Mouse (Mus musculus) CH12.LX (cell line): ENCODE results near the gene Gprin2.

Experiments
- BHLHE40 ChIP-seq: IDR thresholded peaks from 2 replicates; pipeline ENCODE4 v1.6.1; 2011; ENCODE audit warnings: mild to moderate bottlenecking, low read depth, low read length, improper control_type of control experiment
- CHD1 ChIP-seq: IDR thresholded peaks from 2 replicates; pipeline ENCODE4 v1.6.1; 2012; ENCODE audit warnings: low read depth, low read length, improper control_type of control experiment, inconsistent platforms
- CHD2 ChIP-seq: IDR thresholded peaks from 2 replicates; pipeline ENCODE4 v1.6.1; 2011; ENCODE audit warnings: low read length, improper control_type of control experiment
- CTCF ChIP-seq, 2 experiments: IDR thresholded peaks in 1 of 2; conservative IDR thresholded peaks in 1 of 2; 2 replicates each; pipeline ENCODE4 v1.5.1; 2011 to 2012; ENCODE audit warnings: low read depth in 2 of 2, low read length in 2 of 2, improper control_type of control experiment in 1 of 2, inconsistent platforms in 1 of 2, mild to moderate bottlenecking in 1 of 2, moderate library complexity in 1 of 2
- HCFC1 ChIP-seq: IDR thresholded peaks from 2 replicates; pipeline ENCODE4 v1.6.1; 2012; ENCODE audit warnings: low read depth, mild to moderate bottlenecking, inconsistent platforms, low read length, improper control_type of control experiment
- JUN ChIP-seq: IDR thresholded peaks from 2 replicates; pipeline ENCODE4 v1.6.1; 2011; ENCODE audit warnings: low read depth, mild to moderate bottlenecking, low read length, improper control_type of control experiment, moderate library complexity; ENCODE audit not compliant: insufficient read depth
- KAT2A ChIP-seq: IDR thresholded peaks from 2 replicates; pipeline ENCODE4 v1.6.1; 2012; ENCODE audit warnings: low read length, improper control_type of control experiment, inconsistent platforms; ENCODE audit not compliant: insufficient replicate concordance
- MAFK ChIP-seq: IDR thresholded peaks from 2 replicates; pipeline ENCODE4 v1.6.1; 2011; ENCODE audit warnings: low read length, improper control_type of control experiment; ENCODE audit not compliant: insufficient replicate concordance
- POLR2A ChIP-seq: IDR thresholded peaks from 2 replicates; pipeline ENCODE4 v1.6.1; 2011; ENCODE audit warnings: low read depth, mild to moderate bottlenecking, improper control_type of control experiment, low read length
- USF1 ChIP-seq: IDR thresholded peaks from 2 replicates; pipeline ENCODE4 v1.6.1; 2014; ENCODE audit warnings: low read depth, mild to moderate bottlenecking, inconsistent platforms, low read length, improper control_type of control experiment
- ZNF384 ChIP-seq: IDR thresholded peaks from 2 replicates; pipeline ENCODE4 v1.6.1; 2012; ENCODE audit warnings: low read depth, low read length, improper control_type of control experiment, inconsistent platforms

DNA sequence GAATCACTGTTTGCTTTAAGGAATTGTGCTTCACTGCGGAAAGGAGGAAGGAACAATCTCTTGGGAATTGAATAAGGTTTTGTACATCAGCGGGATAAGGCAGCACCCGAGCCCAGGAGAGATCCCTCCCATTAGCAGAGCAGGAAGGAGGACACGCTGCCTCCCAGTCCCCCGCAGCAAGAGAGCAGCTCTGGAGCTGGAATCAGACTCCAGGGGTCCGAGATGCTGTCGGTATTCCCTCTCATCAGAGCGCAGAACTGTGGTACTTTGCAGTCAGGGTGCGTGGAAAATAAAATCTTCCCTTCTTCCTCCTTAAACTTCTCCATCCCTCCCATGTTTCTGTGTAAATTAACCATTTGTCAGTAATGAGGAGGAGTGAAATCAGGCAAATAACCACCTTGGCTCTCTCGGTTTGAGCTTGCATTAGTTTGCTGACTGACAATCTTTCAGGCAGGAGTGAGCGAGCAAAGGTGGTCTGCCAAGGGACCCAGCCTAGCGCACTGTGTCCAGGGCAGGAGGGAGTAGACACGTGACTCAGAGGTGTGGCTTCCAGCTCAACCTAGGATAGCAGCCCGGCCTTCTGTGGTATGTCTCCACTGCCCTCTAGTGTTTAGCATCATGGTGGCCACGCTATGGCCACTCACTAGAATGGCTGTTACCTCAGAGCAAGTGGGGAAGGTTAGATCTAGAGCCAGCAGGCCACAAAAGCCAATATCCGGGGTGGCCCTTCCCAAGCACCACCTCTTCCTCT is 33.4 kb upstream of the Gprin2 start:
- TF ChIP-seq USF1 (peak; percentile 86), CHD1 (no peak), ZNF384 (no peak), CTCF (conservative IDR thresholded peaks at IDR 0.05 in 1 of 2, IDR thresholded peaks at IDR 0.05 in 1 of 2; ENCODE audit: low read depth in 2 of 2, low read length in 2 of 2) (peak; percentile 30 to 90; a peak in 3 of 4 replicates), POLR2A (no peak), JUN (no peak), KAT2A (no peak), BHLHE40 (peak; percentile 84), CHD2 (no peak), HCFC1 (no peak), MAFK (no peak)
